Mouse (Mus musculus): ENCODE data around the gene Ikzf5. TPM values are rescaled to one million over a fixed set of nuclear protein-coding genes. Genes with fewer than 3 reads are reported as not detected.

Ikzf5 gene
- polyA plus RNA-seq, 2 experiments: 9.5 to 14.3 TPM

DNA sequence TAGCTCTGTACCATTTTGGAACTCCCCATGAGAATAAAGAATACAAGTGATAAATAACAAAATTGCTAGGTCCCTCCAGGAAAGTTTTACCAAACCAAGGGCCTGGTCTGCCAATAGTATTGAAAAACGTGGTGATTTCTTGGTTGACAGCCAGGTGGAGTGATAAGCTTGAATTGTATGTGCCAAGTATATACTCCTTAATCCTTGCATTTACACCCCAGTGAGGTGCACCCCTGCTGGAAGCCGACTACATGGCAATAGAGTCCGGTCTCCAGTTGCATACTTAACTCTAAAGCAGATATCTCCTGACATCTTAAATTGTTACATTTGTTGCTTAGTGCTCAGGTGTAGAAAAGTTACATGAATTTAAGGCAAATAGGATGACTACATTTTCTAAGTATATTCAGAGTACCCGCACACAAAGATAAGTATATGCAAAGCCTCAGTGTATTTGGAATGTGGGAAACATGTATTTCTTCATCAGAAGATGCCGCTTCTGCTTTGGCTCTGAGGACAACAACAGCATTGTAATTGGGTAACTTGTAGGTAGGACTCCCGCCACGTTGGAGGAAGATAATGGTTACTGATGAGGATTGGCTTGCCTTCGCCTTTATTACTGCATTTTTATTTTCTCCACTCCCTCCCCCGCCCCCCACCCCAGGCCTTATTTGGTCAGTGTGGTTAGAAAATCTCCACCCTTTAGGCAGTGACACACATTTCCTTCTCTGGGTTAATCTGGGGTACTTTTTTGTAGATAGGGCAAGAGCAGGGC is 38.3 kb downstream of the Ikzf5 start:
- WGBS (ENCODE audit: insufficient replicate concordance): 32% methylated on average over 9 of the region's 9 CpGs
- peak overlapping the region; percentile 70 for H3K9ac ChIP-seq (replicated peaks)
- no peak for ATAC-seq (ENCODE audit: insufficient read depth)
- peaks cover 2 to 10% of the 10 kb centered on the region in 2 experiments for H3K4me1 ChIP-seq (replicated peaks; ENCODE audit: control insufficient read depth in 2 of 2, insufficient read depth in 2 of 2, low read length in 1 of 2)
- H3K4me2 ChIP-seq (ENCODE audit: low read depth): peak overlapping the region; percentile 91
- peak overlapping the region in 1 of 2 experiments; percentile 63; a peak in 2 of 4 replicates for H3K4me3 ChIP-seq (ENCODE audit: insufficient read depth in 1 of 2, low read depth in 2 of 2, low read length in 2 of 2)
- H3K9me3 ChIP-seq (ENCODE audit: control insufficient read depth, low read length): no peaks in the 10 kb centered on the region
- H3K27me3 ChIP-seq (ENCODE audit: control insufficient read depth, insufficient read depth, low read length): no peaks in the 10 kb centered on the region
- no peaks in the 10 kb centered on the region for H3K36me3 ChIP-seq (replicated peaks; ENCODE audit: control insufficient read depth, insufficient read depth, low read depth)
- DNase-seq (ENCODE audit: low read depth in 3 of 3, low spot score in 3 of 3): peak in 1 of 3 experiments; percentile 35
- TF ChIP-seq CTCF (IDR thresholded peaks at IDR 0.05; ENCODE audit: low read depth): peak; percentile 36; the same call in 1 of the 2 replicates
- TF ChIP-seq EP300 (IDR thresholded peaks at IDR 0.05; ENCODE audit: low read depth): no peak
- H3K27ac ChIP-seq: no peak overlapping the region

DNA sequence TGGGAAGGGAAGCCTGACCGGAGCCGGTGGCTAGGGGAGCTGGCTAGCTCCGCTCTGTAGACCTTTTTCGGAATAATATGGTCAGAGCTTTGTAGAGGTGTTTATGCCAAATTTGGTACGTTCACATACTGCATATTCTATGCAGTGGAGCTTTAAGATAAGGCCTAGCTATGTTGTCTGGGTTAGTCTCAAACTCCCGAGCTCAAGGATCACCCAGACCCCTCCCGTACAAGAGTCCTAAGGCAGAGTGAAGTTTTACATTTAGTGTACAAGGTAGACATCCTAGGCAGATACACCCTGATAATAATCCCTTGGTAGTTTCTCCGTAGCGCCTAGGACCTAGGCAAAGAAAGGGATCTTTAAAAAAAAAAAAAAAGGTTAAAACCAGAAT is 38.9 kb downstream of the Ikzf5 start:
- TF ChIP-seq CTCF (IDR thresholded peaks at IDR 0.05; ENCODE audit: low read depth) (no peak), EP300 (IDR thresholded peaks at IDR 0.05; ENCODE audit: low read depth) (no peak)
- Histone ChIP-seq H3K36me3 (replicated peaks; ENCODE audit: control insufficient read depth, insufficient read depth, low read depth) (no peaks in the 10 kb centered on the region), H3K27ac (peak overlapping the region; percentile 41), H3K4me2 (ENCODE audit: low read depth) (peak overlapping the region; percentile 91), H3K9ac (replicated peaks) (peak overlapping the region; percentile 70), H3K4me1 (replicated peaks; ENCODE audit: control insufficient read depth in 2 of 2, insufficient read depth in 2 of 2, low read length in 1 of 2) (peaks cover 2 to 10% of the 10 kb centered on the region in 2 experiments), H3K27me3 (ENCODE audit: control insufficient read depth, insufficient read depth, low read length) (no peaks in the 10 kb centered on the region), H3K9me3 (ENCODE audit: control insufficient read depth, low read length) (no peaks in the 10 kb centered on the region), H3K4me3 (ENCODE audit: insufficient read depth in 1 of 2, low read depth in 2 of 2, low read length in 2 of 2) (peak overlapping the region; percentile 63 to 72)
- DNase-seq (ENCODE audit: low read depth in 3 of 3, low spot score in 3 of 3) (no peak), ATAC-seq (ENCODE audit: insufficient read depth) (peak; percentile 62; the same call in 1 of the 2 replicates)
- WGBS (ENCODE audit: insufficient replicate concordance): 5% methylated on average over 9 of the region's 9 CpGs

DNA sequence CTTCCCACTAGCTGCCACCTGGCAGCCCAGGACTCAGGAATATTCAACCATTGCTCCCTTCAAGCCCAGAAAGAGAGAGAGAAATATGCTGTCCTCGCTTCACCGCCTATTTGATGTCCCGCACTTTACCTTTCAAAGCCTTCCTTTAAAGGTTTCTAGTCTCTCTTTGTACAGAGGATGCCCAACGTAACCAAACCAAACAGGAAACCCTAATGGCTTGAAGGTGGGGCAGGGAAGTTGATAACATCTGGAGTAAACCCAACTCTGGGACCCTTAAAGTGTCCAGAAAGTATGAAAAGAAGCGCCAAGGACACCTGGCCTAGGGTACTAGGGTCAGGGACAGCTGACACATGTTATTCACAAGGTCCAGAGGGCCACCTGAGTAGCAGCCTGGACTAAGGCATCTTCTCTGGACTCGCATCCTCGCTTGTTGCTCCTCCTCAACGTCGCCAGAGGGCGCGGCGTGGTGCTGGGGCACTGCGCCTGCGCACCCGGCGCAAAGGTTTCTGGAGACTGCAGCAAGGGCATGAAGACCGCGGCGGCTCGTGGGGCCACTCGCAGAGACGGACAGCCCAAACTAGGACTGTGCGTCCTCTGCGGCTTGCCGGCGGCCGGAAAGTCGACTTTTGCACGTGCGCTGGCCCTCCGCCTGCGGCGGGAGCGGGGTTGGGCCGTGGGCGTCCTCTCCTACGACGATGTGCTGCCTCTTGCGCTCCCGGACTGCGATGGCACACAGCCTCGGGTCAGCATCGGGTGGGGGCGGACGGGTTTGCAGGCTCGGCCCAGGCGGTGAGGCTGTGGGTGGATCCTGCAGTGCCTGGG is 39.5 kb downstream of the Ikzf5 start, which contains the start of gene Pstk:
TSS of gene Pstk (plus strand) at position 494 of the 822 bp plus-strand sequence.
- no peak for TF ChIP-seq EP300 (IDR thresholded peaks at IDR 0.05; ENCODE audit: low read depth)
- peak; percentile 97 for TF ChIP-seq CTCF (IDR thresholded peaks at IDR 0.05; ENCODE audit: low read depth)

DNA sequence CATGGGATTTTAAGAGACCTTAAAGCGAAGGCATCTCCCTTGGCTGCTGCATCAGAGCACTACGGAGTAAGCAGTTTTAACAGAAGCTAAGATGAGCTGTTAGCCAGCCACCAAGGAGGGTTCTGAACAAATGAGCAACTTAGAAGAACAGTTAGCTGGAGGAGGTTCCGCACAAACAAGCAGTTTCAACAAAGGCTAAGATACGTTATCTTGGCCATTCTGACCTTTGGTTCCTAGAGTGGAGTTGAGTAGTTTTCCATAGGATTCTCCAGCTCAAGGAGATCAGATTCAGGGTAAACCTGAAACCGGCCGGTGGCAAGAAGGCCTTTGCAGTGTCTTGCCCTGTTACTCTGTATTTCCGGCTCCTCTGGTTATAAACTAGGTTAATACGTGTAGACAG is 46.2 kb downstream of the Ikzf5 start:
- H3K9ac ChIP-seq (replicated peaks): no peak overlapping the region
- no peak for DNase-seq (ENCODE audit: low read depth in 3 of 3, low spot score in 3 of 3)
- H3K9me3 ChIP-seq (ENCODE audit: control insufficient read depth, low read length): no peaks in the 10 kb centered on the region
- ATAC-seq (ENCODE audit: insufficient read depth): no peak
- no peak overlapping the region for H3K4me3 ChIP-seq (ENCODE audit: insufficient read depth in 1 of 2, low read depth in 2 of 2, low read length in 2 of 2)
- H3K4me2 ChIP-seq (ENCODE audit: low read depth): no peak overlapping the region
- no peak for TF ChIP-seq CTCF (IDR thresholded peaks at IDR 0.05; ENCODE audit: low read depth)
- TF ChIP-seq EP300 (IDR thresholded peaks at IDR 0.05; ENCODE audit: low read depth): no peak
- peaks cover 3% of the 10 kb centered on the region for H3K36me3 ChIP-seq (replicated peaks; ENCODE audit: control insufficient read depth, insufficient read depth, low read depth)
- no peaks in the 10 kb centered on the region for H3K27me3 ChIP-seq (ENCODE audit: control insufficient read depth, insufficient read depth, low read length)
- WGBS (ENCODE audit: insufficient replicate concordance): 88% methylated on average over 8 of the region's 8 CpGs
- H3K4me1 ChIP-seq (replicated peaks; ENCODE audit: control insufficient read depth in 2 of 2, insufficient read depth in 2 of 2, low read length in 1 of 2): peaks cover 9 to 13% of the 10 kb centered on the region in 2 experiments
- no peak overlapping the region for H3K27ac ChIP-seq

More for the DNA sequence above, 39.5 kb downstream of the Ikzf5 start, which contains the start of gene Pstk:
- H3K27ac ChIP-seq: peak within 1 kb of the TSS; percentile 41
- peak within 1 kb of the TSS; percentile 63 to 72 for H3K4me3 ChIP-seq (ENCODE audit: insufficient read depth in 1 of 2, low read depth in 2 of 2, low read length in 2 of 2)
- peak within 1 kb of the TSS; percentile 91 for H3K4me2 ChIP-seq (ENCODE audit: low read depth)
- WGBS (ENCODE audit: insufficient replicate concordance): 3% methylated on average over 47 of the region's 47 CpGs
- peak within 1 kb of the TSS; percentile 70 for H3K9ac ChIP-seq (replicated peaks)
- DNase-seq (ENCODE audit: low read depth in 3 of 3, low spot score in 3 of 3) (peak; percentile 79 to 80 (median 79)), ATAC-seq (ENCODE audit: insufficient read depth) (peak; percentile 93)
- H3K27me3 ChIP-seq (ENCODE audit: control insufficient read depth, insufficient read depth, low read length): no peaks in the 10 kb centered on the region
- H3K36me3 ChIP-seq (replicated peaks; ENCODE audit: control insufficient read depth, insufficient read depth, low read depth): no peaks in the 10 kb centered on the region
- H3K4me1 ChIP-seq (replicated peaks; ENCODE audit: control insufficient read depth in 2 of 2, insufficient read depth in 2 of 2, low read length in 1 of 2): peaks cover 2 to 10% of the 10 kb centered on the region in 2 experiments
- no peaks in the 10 kb centered on the region for H3K9me3 ChIP-seq (ENCODE audit: control insufficient read depth, low read length)

All from liver, embryonic 14.5 days (tissue).